Mouse (Mus musculus): Measurements from ENCODE around the gene Nxf1. TPM values are rescaled to one million over a fixed set of nuclear protein-coding genes. Genes with fewer than 3 reads are reported as not detected.

Nxf1 gene
- polyA plus RNA-seq, 1 experiment: 191 TPM

DNA sequence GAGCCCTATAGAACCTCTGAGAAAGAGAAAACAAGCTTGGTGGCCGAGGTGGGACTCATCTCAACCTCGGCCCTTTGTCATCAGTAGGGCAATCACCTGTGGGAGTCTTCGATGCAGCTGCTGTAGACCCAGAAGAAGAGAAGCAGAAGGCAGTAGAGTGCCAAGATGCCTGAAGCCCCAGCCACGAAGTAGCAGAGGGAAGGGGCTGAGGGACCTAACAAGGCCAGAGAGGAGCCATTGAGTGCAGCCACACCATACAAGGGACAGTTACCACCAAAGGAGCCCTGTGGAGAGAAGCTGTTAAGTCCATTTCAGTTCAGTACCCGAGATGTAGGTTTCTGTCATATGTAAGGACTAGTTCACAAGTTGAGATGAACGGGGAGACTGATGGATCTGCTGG, 16.5 kb downstream of the Nxf1 start:
- Histone ChIP-seq H3K27ac (ENCODE audit: control insufficient read depth, insufficient read depth, low read length) (no peak overlapping the region), H3K36me3 (ENCODE audit: control insufficient read depth, insufficient read depth, low read length) (peaks cover 25% of the 10 kb centered on the region), H3K27me3 (ENCODE audit: control insufficient read depth, insufficient read depth, low read length) (no peaks in the 10 kb centered on the region), H3K4me3 (ENCODE audit: control insufficient read depth, insufficient read depth, low read length) (peak overlapping the region; percentile 24), H3K4me1 (replicated peaks; ENCODE audit: control insufficient read depth, insufficient read depth, low read length) (peaks cover 23% of the 10 kb centered on the region)
- TF ChIP-seq CTCF (IDR thresholded peaks at IDR 0.05; ENCODE audit: borderline replicate concordance, control insufficient read depth, extremely low read depth, insufficient read depth, low read length, poor library complexity) (no peak), POLR2A (IDR thresholded peaks at IDR 0.05; ENCODE audit: control insufficient read depth, extremely low read depth, insufficient read depth, low read length, poor library complexity) (no peak)
- WGBS: 47% methylated on average over 6 of the region's 6 CpGs
- no peak for DNase-seq

DNA sequence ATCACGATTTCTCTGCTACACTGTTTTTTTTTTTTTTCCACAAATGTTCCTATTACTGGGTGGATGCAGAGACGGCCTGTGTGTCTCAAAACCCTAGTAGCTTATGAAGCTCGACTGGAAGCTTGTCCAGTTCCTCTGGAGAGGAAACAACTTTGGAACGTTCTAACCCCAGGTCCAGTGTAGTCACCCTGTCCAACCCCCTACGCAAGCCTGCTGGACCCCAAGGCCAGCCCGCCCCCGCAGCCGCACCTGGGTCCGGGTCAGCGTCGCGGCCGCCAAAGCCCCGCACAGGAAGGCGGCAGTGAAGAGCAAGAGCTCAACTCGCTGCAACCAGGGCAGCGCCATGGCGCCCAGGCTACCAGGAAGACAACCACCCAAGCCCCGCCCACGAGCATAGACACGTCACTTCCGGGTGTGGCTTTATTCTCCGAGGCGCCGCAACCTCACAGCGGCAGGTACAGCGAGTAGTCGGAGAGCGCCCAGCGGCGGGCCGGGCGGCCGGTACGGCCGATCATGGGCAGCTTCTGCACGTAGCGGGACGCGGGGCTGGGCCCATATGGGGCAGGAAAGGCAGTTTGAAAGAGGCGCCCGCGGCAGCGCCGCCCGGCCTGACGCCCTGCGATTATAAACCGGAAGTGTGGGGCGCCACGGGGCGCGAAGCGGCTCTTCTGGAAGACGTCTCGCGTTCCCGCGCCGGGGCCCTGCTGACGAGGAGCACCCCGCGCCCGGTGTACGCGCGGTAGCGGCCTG, 17.4 kb downstream of the Nxf1 start, which contains the start of gene Tmem179b:
Gene Tmem179b (minus strand): TSS at position 382 of the 750 bp plus-strand sequence.
- Histone ChIP-seq H3K36me3 (ENCODE audit: control insufficient read depth, insufficient read depth, low read length) (peaks cover 16% of the 10 kb centered on the region), H3K27me3 (ENCODE audit: control insufficient read depth, insufficient read depth, low read length) (no peaks in the 10 kb centered on the region), H3K27ac (ENCODE audit: control insufficient read depth, insufficient read depth, low read length) (peak within 1 kb of the TSS; percentile 65), H3K4me1 (replicated peaks; ENCODE audit: control insufficient read depth, insufficient read depth, low read length) (peaks cover 23% of the 10 kb centered on the region), H3K4me3 (ENCODE audit: control insufficient read depth, insufficient read depth, low read length) (peak within 1 kb of the TSS; percentile 55)
- TF ChIP-seq POLR2A (IDR thresholded peaks at IDR 0.05; ENCODE audit: control insufficient read depth, extremely low read depth, insufficient read depth, low read length, poor library complexity): peak; percentile 98
- TF ChIP-seq CTCF (IDR thresholded peaks at IDR 0.05; ENCODE audit: borderline replicate concordance, control insufficient read depth, extremely low read depth, insufficient read depth, low read length, poor library complexity): peak; percentile 62; the same call in 1 of the 2 replicates
- peak; percentile 97 for DNase-seq
- WGBS: under 1% methylated on average over 68 of the region's 68 CpGs

DNA sequence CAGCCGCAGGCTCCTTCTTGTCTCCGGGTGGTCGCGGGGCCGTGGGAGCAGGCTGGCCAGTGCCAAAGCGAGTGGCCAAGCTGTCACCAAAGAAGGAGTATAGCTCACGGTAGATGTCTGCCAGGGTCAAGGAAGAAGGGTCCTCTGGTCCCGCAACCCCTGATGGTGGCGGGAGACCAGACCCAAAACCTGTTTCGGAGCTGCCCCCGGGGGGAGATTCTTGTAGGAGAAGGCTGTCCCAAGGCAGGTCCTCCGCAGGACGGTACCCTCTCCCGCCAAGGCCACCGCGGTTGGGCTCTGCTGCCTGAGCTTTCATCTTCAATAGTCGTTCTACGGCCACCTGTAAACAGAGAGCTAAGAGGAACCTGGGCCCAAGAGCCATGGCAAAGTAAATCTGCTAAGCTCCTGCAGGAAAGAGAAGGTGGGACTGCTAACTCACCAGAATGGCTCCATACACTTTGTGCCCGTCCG, 18.1 kb downstream of the Nxf1 start:
- WGBS: 2% methylated on average over 20 of the region's 20 CpGs
- H3K4me3 ChIP-seq (ENCODE audit: control insufficient read depth, insufficient read depth, low read length): peak overlapping the region; percentile 55
- H3K27ac ChIP-seq (ENCODE audit: control insufficient read depth, insufficient read depth, low read length): peak overlapping the region; percentile 65
- peak; percentile 39 for DNase-seq
- H3K36me3 ChIP-seq (ENCODE audit: control insufficient read depth, insufficient read depth, low read length): peaks cover 9% of the 10 kb centered on the region; the same call in 1 of the 2 replicates
- H3K4me1 ChIP-seq (replicated peaks; ENCODE audit: control insufficient read depth, insufficient read depth, low read length): peaks cover 23% of the 10 kb centered on the region
- H3K27me3 ChIP-seq (ENCODE audit: control insufficient read depth, insufficient read depth, low read length): no peaks in the 10 kb centered on the region
- TF ChIP-seq POLR2A (IDR thresholded peaks at IDR 0.05; ENCODE audit: control insufficient read depth, extremely low read depth, insufficient read depth, low read length, poor library complexity): no peak
- TF ChIP-seq CTCF (IDR thresholded peaks at IDR 0.05; ENCODE audit: borderline replicate concordance, control insufficient read depth, extremely low read depth, insufficient read depth, low read length, poor library complexity): no peak

DNA sequence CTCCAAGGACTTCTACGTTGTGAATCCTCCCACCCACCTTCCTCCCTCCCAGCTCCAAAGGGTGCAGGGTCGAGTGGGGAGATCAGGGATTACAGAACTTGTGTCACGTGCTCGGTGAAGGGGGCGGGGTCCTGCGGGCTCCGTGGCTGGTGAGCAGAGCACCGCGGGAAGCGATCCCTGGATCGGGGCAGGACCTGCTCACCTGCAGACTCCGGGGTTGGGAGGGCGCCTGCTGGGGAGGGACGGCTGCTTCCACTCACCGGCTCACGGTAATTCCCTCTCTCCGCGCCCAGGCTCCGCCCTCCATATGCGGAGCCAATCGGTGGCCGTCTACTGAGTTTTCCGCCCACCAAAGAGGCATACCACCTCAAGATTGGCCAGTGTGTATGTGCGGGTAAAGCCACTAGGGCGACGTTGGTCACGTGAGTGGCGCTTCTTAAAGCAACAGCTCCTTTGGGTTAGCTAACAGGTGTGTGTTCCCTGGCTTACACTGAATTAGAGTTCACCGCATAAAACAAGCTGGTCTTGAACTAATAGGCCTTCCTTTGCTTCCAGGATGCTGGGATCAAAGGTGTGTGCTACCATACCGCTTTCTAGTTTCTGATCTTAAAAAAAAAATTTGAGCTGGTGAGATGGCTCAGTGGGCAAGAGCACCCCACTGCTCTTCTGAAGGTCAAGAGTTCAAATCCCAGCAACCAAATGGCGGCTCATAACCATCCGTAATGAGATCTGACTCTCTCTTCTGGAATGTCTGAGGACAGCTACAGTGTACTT, 29.3 kb downstream of the Nxf1 start, which contains the start of gene Taf6l:
Gene Taf6l (minus strand): TSS at position 410 of the 774 bp plus-strand sequence.
- peak within 1 kb of the TSS; percentile 73 for H3K4me3 ChIP-seq (ENCODE audit: control insufficient read depth, insufficient read depth, low read length)
- peaks cover 3% of the 10 kb centered on the region; the same call in 1 of the 2 replicates for H3K36me3 ChIP-seq (ENCODE audit: control insufficient read depth, insufficient read depth, low read length)
- DNase-seq: peak; percentile 92
- no peak within 1 kb of the TSS for H3K27ac ChIP-seq (ENCODE audit: control insufficient read depth, insufficient read depth, low read length)
- no peaks in the 10 kb centered on the region for H3K27me3 ChIP-seq (ENCODE audit: control insufficient read depth, insufficient read depth, low read length)
- 0 out of 2 replicates have a peak, but pooled peaks cover 2% of the 10 kb centered on the region for H3K4me1 ChIP-seq (replicated peaks; ENCODE audit: control insufficient read depth, insufficient read depth, low read length)
- WGBS: 3% methylated on average over 32 of the region's 32 CpGs
- TF ChIP-seq CTCF (IDR thresholded peaks at IDR 0.05; ENCODE audit: borderline replicate concordance, control insufficient read depth, extremely low read depth, insufficient read depth, low read length, poor library complexity) (peak; percentile 59; the same call in 1 of the 2 replicates), POLR2A (IDR thresholded peaks at IDR 0.05; ENCODE audit: control insufficient read depth, extremely low read depth, insufficient read depth, low read length, poor library complexity) (0 out of 2 replicates have a peak, but pooled peaks have one; percentile 17)

DNA sequence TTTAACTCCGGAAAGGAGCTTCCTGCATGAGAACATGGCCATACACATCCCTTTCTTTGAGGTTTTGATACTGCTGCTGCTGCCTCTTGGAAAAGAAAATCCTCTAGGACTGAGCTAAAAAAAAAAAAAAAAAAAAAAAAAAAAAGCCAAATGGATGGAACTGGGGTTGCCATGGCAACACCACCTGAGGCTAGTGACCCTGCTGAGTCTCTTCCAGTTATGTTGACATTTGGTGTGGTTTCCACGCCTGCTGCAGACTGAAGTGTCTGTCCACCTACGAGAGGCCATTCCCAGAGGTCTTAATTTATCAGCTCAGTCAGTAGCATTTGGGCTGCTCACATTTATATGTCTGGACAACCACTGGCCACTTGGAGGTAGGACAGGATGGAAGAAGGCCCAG, 31.6 kb downstream of the Nxf1 start:
- no peak for TF ChIP-seq POLR2A (IDR thresholded peaks at IDR 0.05; ENCODE audit: control insufficient read depth, extremely low read depth, insufficient read depth, low read length, poor library complexity)
- no peak for TF ChIP-seq CTCF (IDR thresholded peaks at IDR 0.05; ENCODE audit: borderline replicate concordance, control insufficient read depth, extremely low read depth, insufficient read depth, low read length, poor library complexity)
- H3K27me3 ChIP-seq (ENCODE audit: control insufficient read depth, insufficient read depth, low read length): no peaks in the 10 kb centered on the region
- H3K4me1 ChIP-seq (replicated peaks; ENCODE audit: control insufficient read depth, insufficient read depth, low read length): 0 out of 2 replicates have a peak, but pooled peaks cover 2% of the 10 kb centered on the region
- H3K27ac ChIP-seq (ENCODE audit: control insufficient read depth, insufficient read depth, low read length): no peak overlapping the region
- 84% methylated on average over 3 of the region's 3 CpGs for WGBS
- DNase-seq: no peak
- H3K4me3 ChIP-seq (ENCODE audit: control insufficient read depth, insufficient read depth, low read length): no peak overlapping the region
- peaks cover 13% of the 10 kb centered on the region for H3K36me3 ChIP-seq (ENCODE audit: control insufficient read depth, insufficient read depth, low read length)

DNA sequence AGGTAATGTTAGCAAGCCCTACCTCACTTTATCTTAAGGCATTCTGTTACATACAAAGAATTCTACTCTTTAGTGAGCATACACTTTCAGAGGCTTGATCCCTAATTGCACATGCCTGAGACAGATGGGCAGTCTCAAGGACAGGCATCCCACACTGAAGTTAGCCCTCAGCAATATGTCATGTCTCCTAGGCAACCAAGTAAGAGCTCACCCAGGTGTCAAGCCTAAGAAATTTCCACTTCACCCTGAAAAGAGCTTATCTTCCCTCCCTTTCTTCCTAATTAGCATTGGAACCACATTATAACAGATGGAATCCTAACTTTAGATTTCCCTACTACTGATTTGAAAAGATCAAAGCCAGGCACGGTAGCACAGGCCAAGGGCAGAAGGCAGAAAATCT, 32.3 kb downstream of the Nxf1 start:
- no peak for TF ChIP-seq CTCF (IDR thresholded peaks at IDR 0.05; ENCODE audit: borderline replicate concordance, control insufficient read depth, extremely low read depth, insufficient read depth, low read length, poor library complexity)
- TF ChIP-seq POLR2A (IDR thresholded peaks at IDR 0.05; ENCODE audit: control insufficient read depth, extremely low read depth, insufficient read depth, low read length, poor library complexity): no peak
- Histone ChIP-seq H3K4me3 (ENCODE audit: control insufficient read depth, insufficient read depth, low read length) (no peak overlapping the region), H3K4me1 (replicated peaks; ENCODE audit: control insufficient read depth, insufficient read depth, low read length) (0 out of 2 replicates have a peak, but pooled peaks cover 2% of the 10 kb centered on the region), H3K36me3 (ENCODE audit: control insufficient read depth, insufficient read depth, low read length) (peaks cover 20% of the 10 kb centered on the region), H3K27ac (ENCODE audit: control insufficient read depth, insufficient read depth, low read length) (no peak overlapping the region), H3K27me3 (ENCODE audit: control insufficient read depth, insufficient read depth, low read length) (no peaks in the 10 kb centered on the region)
- 80% methylated on average over 1 of the region's 1 CpGs for WGBS
- DNase-seq: no peak
